Mouse (Mus musculus): ENCODE measurements around the gene Olfr1360. TPM values are rescaled to one million over a fixed set of nuclear protein-coding genes. Genes with fewer than 3 reads are reported as not detected.

Olfr1360 gene
- total RNA-seq, 1 experiment from 2014 or later, result not detected

DNA sequence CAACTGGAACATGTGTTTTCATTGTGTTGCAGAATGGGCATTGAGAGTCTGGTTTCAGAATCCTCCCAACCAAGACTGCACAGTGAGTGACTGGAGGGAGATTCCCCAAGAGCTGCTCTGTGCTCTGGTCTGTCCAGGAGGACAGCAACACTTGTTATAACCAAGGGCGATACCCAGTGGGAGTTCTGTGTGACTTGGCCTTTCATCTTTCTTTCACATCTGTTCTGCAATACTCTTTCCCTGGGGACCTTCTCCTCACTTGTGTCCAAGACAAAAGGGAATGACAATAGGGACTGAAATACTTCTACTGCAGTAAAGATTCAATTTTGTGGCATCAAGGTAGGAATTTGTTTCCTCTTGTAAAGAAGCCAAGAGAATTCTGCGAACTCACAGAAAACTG is 34.8 kb downstream of the Olfr1360 start, which contains the start of gene Olfr11:
TSS of gene Olfr11 (minus strand) at position 101 of the 400 bp plus-strand sequence.
- DNase-seq, result no peak

Small RNA genes lying within 50 kb of the gene (microRNA-seq; reads per million reads assigned to microRNA genes)
- gene Gm44357 (0 reads per million in 2 experiments), gene Gm44367 (0 reads per million in 2 experiments)

Other genes with a start within 250 kb of the Olfr1360 start
- 0.79 and 0.85 TPM in 2 replicates for gene Pgbd1, start 236.3 kb downstream of the Olfr1360 start, total RNA-seq (2021)
- gene Zscan26, start 223.7 kb downstream of the Olfr1360 start, total RNA-seq (2021), result 32.2 and 35.4 TPM in 2 replicates
- 1.4 and 1.7 TPM in 2 replicates for gene Nkapl, start 208.9 kb downstream of the Olfr1360 start, total RNA-seq (2021)
- 2.3 and 3.9 TPM in 2 replicates for gene Zkscan4, start 198.5 kb downstream of the Olfr1360 start, total RNA-seq (2021)
- gene Gm10065, start 198.0 kb downstream of the Olfr1360 start, total RNA-seq (2021), result not detected in 2 replicates
- 16.7 and 18.3 TPM in 2 replicates for gene AK157302, start 182.2 kb downstream of the Olfr1360 start, total RNA-seq (2021)
- 174 and 184 TPM in 2 replicates for gene Gm11273, start 176.0 kb downstream of the Olfr1360 start, total RNA-seq (2021)
- gene Zkscan8, start 146.3 kb downstream of the Olfr1360 start, total RNA-seq (2021), result 17.4 and 20.4 TPM in 2 replicates
- gene Olfr1366, start 134.6 kb downstream of the Olfr1360 start, total RNA-seq (2021), result not detected in 2 replicates
- gene Olfr1535, start 117.5 kb downstream of the Olfr1360 start, total RNA-seq (2021), result not detected in 2 replicates
- gene Olfr1364, start 95.6 kb downstream of the Olfr1360 start, total RNA-seq (2021), result not detected in 2 replicates
- gene Olfr1362, start 63.4 kb downstream of the Olfr1360 start, total RNA-seq (2021), result not detected in 2 replicates
- not detected in 2 replicates for gene Olfr11, start 34.9 kb downstream of the Olfr1360 start, total RNA-seq (2021)
- not detected in 2 replicates for gene Olfr1361, start 14.0 kb downstream of the Olfr1360 start, total RNA-seq (2021)
- not detected in 2 replicates for gene Olfr1359, start 20.7 kb upstream of the Olfr1360 start, total RNA-seq (2021)
- gene Hist1h2bl, start 38.7 kb upstream of the Olfr1360 start, total RNA-seq (2021), result 191 and 254 TPM in 2 replicates
- gene Hist1h2ai, start 39.0 kb upstream of the Olfr1360 start, total RNA-seq (2021), result 129 and 184 TPM in 2 replicates
- 287 and 324 TPM in 2 replicates for gene Hist1h3h, start 40.3 kb upstream of the Olfr1360 start, total RNA-seq (2021)
- gene Hist1h2bm, start 44.6 kb upstream of the Olfr1360 start, total RNA-seq (2021), result 57.9 and 74.0 TPM in 2 replicates
- 35.2 and 49.4 TPM in 2 replicates for gene Hist1h4j, start 57.7 kb upstream of the Olfr1360 start, total RNA-seq (2021)
- 468 and 533 TPM in 2 replicates for gene Hist1h4k, start 73.1 kb upstream of the Olfr1360 start, total RNA-seq (2021)
- 72.0 and 91.7 TPM in 2 replicates for gene Hist1h2ak, start 76.4 kb upstream of the Olfr1360 start, total RNA-seq (2021)
- gene Hist1h2bn, start 76.7 kb upstream of the Olfr1360 start, total RNA-seq (2021), result 127 and 142 TPM in 2 replicates
- 129 and 152 TPM in 2 replicates for gene Hist1h1b, start 103.2 kb upstream of the Olfr1360 start, total RNA-seq (2021)
- gene Hist1h3i, start 106.0 kb upstream of the Olfr1360 start, total RNA-seq (2021), result 215 and 253 TPM in 2 replicates
- 38.5 and 43.6 TPM in 2 replicates for gene Hist1h2an, start 109.8 kb upstream of the Olfr1360 start, total RNA-seq (2021)
- gene Hist1h2bp, start 110.1 kb upstream of the Olfr1360 start, total RNA-seq (2021), result 68.9 and 94.7 TPM in 2 replicates
- gene Hist1h2bq, start 132.8 kb upstream of the Olfr1360 start, total RNA-seq (2021), result 128 and 131 TPM in 2 replicates
- gene Hist1h2ao, start 133.1 kb upstream of the Olfr1360 start, total RNA-seq (2021), result not detected in 2 replicates
- 417 and 512 TPM in 2 replicates for gene Hist1h4m, start 134.3 kb upstream of the Olfr1360 start, total RNA-seq (2021)
- gene Hist1h4n, start 154.8 kb upstream of the Olfr1360 start, total RNA-seq (2021), result 37.8 and 56.1 TPM in 2 replicates
- gene Hist1h2ap, start 156.1 kb upstream of the Olfr1360 start, total RNA-seq (2021), result 319 and 352 TPM in 2 replicates
- gene Hist1h2br, start 156.3 kb upstream of the Olfr1360 start, total RNA-seq (2021), result 132 and 133 TPM in 2 replicates